Mouse (Mus musculus) bone marrow, adult 2 months (tissue): ENCODE measurements around the gene Gm4969. TPM values are rescaled to one million over a fixed set of nuclear protein-coding genes. Genes with fewer than 3 reads are reported as not detected.

Experiments
- H3K27ac ChIP-seq: fragments of 200-500 bp; 2 replicates; pipeline ENCODE4 v1.5.1; 2012; ENCODE audit warnings: low read depth, mild to moderate bottlenecking, control low read depth, inconsistent platforms, low read length; ENCODE audit not compliant: control insufficient read depth, poor library complexity, insufficient read depth
- H3K4me1 ChIP-seq: fragments of 200-500 bp; 2 replicates; pipeline ENCODE4 v1.6.1; 2011; ENCODE audit warnings: low read length; ENCODE audit not compliant: control insufficient read depth, insufficient read depth
- H3K4me3 ChIP-seq: fragments of 200-500 bp; replicated peaks from 2 replicates; pipeline ENCODE3; 2011; ENCODE audit warnings: mild to moderate bottlenecking, low read depth, low read length, control low read depth; ENCODE audit not compliant: control insufficient read depth
- CTCF ChIP-seq: fragments of 200-500 bp; IDR thresholded peaks from 2 replicates; pipeline ENCODE4 v1.5.1; 2011; ENCODE audit warnings: low read length, control low read depth; ENCODE audit not compliant: control insufficient read depth, insufficient read depth
- POLR2A ChIP-seq: fragments of 200-500 bp; IDR thresholded peaks from 2 replicates; pipeline ENCODE4 v1.6.1; 2011; ENCODE audit warnings: low read depth, mild to moderate bottlenecking, control low read depth, low read length, borderline replicate concordance; ENCODE audit not compliant: control insufficient read depth
- WGBS: fragments of 180-500 bp; shearing (Covaris S2); methylation state at CpG from one replicate; pipeline ENCODE4 v1.1.7; 2018; 5-methylcytosine and 5-hydroxymethylcytosine counted together
- polyA plus RNA-seq: library from polyadenylated mRNA; stranded (reverse); fragments of >200 nt; gene quantifications from 2 replicates; pipeline ENCODE4 v1.2.4, GENCODE M21; 2011; ENCODE audit warnings: low replicate concordance; ENCODE audit not compliant: missing spikeins, insufficient read depth, insufficient read length

The Gm4969 gene
- polyA plus RNA-seq, 1 experiment = not detected

DNA sequence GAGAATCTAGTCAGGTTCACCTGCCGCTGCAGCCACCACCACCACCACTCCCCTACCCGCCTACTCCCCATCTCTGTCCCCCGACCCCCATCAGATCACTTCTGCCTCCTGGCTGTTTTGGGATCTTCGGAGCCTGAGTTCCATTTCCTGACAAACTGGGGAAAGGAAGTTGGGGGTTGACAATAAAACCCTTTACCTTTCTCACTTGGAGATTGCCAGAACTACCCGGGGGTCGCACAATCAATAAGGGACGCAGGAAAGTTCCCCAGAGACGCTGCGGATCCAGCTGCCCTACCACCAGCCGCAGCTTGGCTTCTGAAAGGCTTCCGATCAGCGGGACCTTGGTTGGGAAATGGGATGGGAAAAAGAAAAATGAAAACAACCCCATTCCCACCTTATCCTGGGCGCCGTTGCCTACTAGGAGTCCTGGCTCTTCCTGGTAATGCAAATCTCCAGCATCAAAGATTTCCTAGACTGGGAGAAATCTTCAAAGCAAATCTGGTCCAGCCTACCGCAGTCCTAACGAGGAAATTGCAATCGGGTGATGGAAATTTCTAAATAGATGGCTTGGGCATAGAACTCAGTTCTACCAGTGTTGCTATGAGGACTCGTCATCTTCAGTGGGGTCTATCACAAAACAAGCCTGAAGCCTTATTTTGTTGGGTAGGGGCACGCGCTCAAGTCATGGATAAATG, 30.2 kb upstream of the Gm4969 start:
- Histone ChIP-seq H3K4me3 (peak overlapping the region; percentile 88), H3K27ac (peak overlapping the region; percentile 81), H3K4me1 (no peaks in the 10 kb centered on the region)
- no peak for TF ChIP-seq CTCF
- TF ChIP-seq POLR2A = no peak
- 5% methylated on average over 20 of the region's 20 CpGs for WGBS

DNA sequence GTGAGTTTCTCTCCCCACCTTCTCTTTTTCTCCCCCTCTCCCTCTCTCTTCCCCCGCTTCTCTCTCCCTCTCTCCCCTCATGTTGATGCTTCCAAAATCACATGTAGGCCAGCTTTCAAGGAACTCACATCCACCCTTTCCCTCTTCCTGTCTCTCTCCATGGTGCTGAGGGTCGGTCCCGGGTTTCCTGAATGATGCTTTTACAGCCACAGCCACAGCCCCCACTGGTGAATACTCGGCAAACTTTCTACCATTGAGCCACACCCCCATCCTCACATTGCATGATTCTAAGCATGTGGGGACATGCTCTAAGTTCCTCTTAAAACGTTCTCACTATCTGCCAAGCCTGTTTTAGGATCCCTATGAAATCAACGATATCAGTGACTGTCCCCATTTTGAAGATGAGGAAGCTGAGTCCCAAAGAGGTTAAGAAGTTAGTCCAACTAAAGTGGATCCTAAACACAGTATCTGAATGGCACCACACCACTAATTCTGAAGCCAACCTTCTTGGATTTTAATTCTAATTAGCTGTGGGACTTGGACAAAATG, 29.4 kb upstream of the Gm4969 start:
- no peaks in the 10 kb centered on the region for H3K4me1 ChIP-seq
- WGBS = 44% methylated on average over 6 of the region's 6 CpGs
- no peak overlapping the region for H3K27ac ChIP-seq
- TF ChIP-seq CTCF = no peak
- TF ChIP-seq POLR2A = no peak
- no peak overlapping the region for H3K4me3 ChIP-seq

DNA sequence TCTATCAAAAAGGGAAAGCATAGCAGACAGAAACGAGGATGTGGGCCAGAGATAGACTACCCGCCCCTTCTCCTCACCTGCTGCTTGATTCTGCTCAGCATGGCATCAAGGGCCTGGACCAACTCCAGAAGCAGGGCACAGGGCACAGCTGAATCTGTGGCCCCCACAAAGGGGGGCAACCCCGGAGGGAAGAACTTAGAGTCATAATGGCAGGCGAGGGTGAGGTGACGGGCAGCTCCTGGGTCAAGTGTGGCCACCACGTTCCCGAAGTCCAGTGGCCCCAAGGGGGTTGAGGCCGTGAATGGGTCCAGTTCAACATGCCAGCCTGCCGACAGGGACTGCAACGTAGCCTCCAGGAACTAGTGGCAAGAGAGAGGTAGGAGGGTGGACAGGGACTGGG, 28.6 kb upstream of the Gm4969 start:
- Histone ChIP-seq H3K4me1 (no peaks in the 10 kb centered on the region), H3K27ac (no peak overlapping the region), H3K4me3 (no peak overlapping the region)
- 89% methylated on average over 10 of the region's 10 CpGs for WGBS
- TF ChIP-seq POLR2A (no peak), CTCF (no peak)

DNA sequence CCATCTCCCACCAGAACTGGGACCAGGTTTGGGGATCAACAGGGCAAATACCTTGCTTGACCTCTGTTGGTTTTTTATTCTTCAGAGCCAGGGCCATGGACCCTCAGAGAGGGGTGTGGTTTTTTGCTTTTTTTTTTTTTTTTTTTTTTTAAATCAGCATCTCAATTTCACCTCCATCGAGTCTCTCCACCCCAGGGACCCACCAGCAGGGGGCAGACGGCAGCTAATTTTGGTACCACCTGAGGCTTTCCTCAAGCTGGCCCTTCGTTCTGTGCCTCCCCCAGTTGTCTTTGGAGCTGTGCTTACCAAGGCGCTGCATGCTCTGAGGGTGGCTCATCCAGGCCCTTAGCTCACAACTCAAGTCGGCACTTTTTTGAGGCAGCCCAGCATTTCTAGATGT, 19.2 kb upstream of the Gm4969 start:
- no peak overlapping the region for H3K4me3 ChIP-seq
- H3K4me1 ChIP-seq = no peaks in the 10 kb centered on the region
- H3K27ac ChIP-seq = no peak overlapping the region
- WGBS = 45% methylated on average over 5 of the region's 5 CpGs
- TF ChIP-seq CTCF = peak; percentile 46; the same call in 1 of the 2 replicates
- TF ChIP-seq POLR2A = no peak

DNA sequence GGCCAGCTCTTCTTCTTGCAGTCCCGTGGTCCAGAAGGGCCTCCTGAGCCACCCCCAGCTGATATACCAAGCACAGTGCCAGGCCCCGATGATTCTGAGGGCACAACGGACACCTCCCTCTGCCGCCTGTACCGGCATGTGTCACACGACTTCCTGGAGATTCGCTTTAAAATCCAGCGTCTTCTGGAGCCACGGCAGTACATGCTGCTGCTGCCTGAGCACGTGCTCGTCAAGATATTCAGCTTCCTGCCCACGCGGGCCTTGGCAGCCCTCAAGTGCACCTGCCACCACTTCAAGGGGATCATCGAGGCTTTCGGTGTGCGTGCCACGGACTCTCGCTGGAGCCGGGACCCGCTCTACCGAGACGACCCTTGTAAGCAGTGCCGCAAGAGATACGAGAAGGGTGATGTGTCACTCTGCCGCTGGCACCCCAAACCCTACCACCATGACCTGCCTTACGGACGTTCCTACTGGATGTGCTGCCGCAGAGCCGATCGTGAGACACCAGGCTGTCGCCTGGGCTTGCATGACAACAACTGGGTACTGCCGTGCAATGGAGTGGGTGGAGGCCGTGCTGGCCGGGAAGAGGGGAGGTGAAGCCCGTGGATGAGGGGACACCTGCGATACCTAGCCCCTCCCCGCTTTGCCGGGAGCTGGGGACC, 18.6 kb upstream of the Gm4969 start:
- no peak for TF ChIP-seq CTCF
- no peak for TF ChIP-seq POLR2A
- H3K4me3 ChIP-seq = no peak overlapping the region
- H3K27ac ChIP-seq = no peak overlapping the region
- no peaks in the 10 kb centered on the region for H3K4me1 ChIP-seq
- 90% methylated on average over 38 of the region's 38 CpGs for WGBS

DNA sequence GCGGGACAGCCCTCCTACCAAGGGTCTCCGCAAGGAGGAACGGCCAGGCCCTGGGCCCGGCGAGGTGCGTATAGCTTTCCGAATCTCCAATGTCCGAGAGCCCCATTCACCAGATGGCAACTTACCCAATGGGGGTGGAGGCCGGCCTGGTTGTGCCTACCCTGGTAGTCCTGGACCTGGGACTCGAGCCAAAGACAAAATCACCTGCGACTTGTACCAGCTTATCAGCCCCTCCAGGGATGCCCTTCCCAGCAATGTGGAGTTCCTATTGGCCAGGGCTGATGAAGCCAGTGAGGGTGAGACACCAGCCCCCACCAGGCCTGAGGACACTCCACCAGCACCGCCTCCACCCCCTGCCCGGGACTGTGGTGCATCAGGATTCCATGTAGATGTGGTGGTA, 18.0 kb upstream of the Gm4969 start:
- Histone ChIP-seq H3K4me3 (no peak overlapping the region), H3K4me1 (no peaks in the 10 kb centered on the region), H3K27ac (no peak overlapping the region)
- WGBS = 89% methylated on average over 13 of the region's 13 CpGs
- no peak for TF ChIP-seq POLR2A
- no peak for TF ChIP-seq CTCF

DNA sequence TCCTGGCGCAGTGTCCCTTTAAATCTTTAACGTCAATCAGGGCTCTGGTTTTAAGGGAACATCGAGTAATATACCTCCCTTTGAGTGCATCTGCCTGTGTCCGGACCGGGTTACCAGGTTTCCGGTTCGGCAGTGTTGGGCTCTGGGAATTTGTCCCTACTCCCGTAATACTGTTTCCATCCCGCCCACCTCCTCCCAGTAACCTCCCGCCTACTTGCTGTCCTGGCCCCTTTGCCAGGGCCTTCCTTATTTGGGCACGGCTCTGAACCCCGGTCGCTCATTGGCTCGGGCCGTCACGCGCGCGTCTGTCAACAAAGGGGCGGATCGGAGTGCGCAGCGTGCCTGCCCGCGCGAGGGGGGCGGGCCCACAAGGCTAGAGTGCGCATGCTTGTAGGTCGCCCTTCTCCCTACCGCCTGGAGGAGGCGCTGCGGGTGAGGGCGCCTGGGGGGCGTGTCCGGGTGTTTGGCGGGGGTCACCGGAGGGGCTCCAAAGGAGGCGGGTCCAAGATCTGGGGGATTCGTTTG, 13.2 kb upstream of the Gm4969 start:
- TF ChIP-seq CTCF (peak; percentile 57), POLR2A (no peak)
- H3K27ac ChIP-seq = peak overlapping the region; percentile 56
- no peaks in the 10 kb centered on the region for H3K4me1 ChIP-seq
- peak overlapping the region; percentile 71 for H3K4me3 ChIP-seq
- under 1% methylated on average over 39 of the region's 39 CpGs for WGBS

DNA sequence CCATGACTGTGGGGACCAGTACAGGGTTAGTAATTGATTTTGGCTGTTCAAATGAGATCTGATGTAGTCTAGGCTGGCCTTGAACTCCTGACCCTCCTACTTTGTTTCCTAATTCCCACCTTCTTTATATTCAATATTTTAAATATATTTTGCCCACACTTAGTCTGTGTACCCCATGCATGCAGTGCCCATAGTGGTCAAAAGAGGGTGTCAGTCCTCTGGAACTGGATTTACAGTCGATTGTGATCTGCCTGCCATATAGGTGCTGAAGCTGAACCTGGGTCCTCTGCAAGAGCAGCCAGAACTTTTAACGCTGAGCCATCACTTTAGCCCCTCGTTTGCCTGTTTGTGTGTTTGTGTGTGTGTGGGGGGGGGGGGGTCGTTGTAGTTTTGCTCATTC, 12.5 kb upstream of the Gm4969 start:
- WGBS = 36% methylated on average over 4 of the region's 4 CpGs
- Histone ChIP-seq H3K4me3 (no peak overlapping the region), H3K27ac (no peak overlapping the region), H3K4me1 (no peaks in the 10 kb centered on the region; the same call in 1 of the 2 replicates)
- TF ChIP-seq CTCF (no peak), POLR2A (no peak)

DNA sequence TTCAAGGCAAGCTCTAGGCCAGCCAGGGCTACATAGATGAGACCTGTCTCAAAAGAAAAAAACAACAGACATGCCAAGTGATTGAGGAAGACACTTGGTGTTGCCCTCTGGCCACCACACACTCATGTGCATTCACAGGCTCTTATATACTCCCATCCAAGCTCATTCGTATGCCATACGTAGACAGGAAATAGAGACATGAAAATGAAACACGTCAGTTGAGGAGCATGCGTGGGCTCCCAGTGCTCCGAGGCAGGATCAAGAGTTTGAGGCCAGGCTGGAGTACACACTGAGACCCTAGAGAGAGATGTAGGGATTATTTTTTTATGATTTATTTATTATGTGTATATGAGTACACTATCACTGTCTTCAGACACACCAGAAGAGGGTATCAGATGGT, 11.2 kb upstream of the Gm4969 start:
- H3K4me3 ChIP-seq = no peak overlapping the region
- 84% methylated on average over 5 of the region's 5 CpGs for WGBS
- H3K27ac ChIP-seq = no peak overlapping the region
- no peaks in the 10 kb centered on the region; the same call in 1 of the 2 replicates for H3K4me1 ChIP-seq
- TF ChIP-seq CTCF (no peak), POLR2A (no peak)
